Mouse (Mus musculus) lung, embryonic 16.5 days (tissue): Measurements from ENCODE around the gene Gm20696. TPM values are rescaled to one million over a fixed set of nuclear protein-coding genes. Genes with fewer than 3 reads are reported as not detected.

Experiments used
- ATAC-seq: fragments of 200-750 bp; cut with Nextera tagmentation; 2 replicates; pipeline ENCODE4 v1.8.0; 2017; ENCODE audit warnings: low read depth, mild to moderate bottlenecking, moderate library complexity
- H3K27ac ChIP-seq: fragments of 300-500 bp; sonication (generic); 2 replicates; pipeline ENCODE4 v1.5.1; 2014; ENCODE audit warnings: mild to moderate bottlenecking, control low read depth, low read length
- H3K27me3 ChIP-seq: fragments of 300-500 bp; sonication (generic); 2 replicates; pipeline ENCODE4 v1.6.1; 2014; ENCODE audit warnings: low read depth, low read length, mixed read lengths; ENCODE audit not compliant: control insufficient read depth, insufficient read depth
- H3K36me3 ChIP-seq: fragments of 300-500 bp; sonication (generic); 2 replicates; pipeline ENCODE4 v1.6.1; 2014; ENCODE audit warnings: low read length; ENCODE audit not compliant: control insufficient read depth, insufficient read depth
- H3K4me1 ChIP-seq: fragments of 300-500 bp; sonication (generic); replicated peaks from 2 replicates; pipeline ENCODE4 v1.6.1; 2014; ENCODE audit warnings: low read length, mixed read lengths; ENCODE audit not compliant: control insufficient read depth, insufficient read depth
- H3K4me2 ChIP-seq: fragments of 300-500 bp; sonication (generic); 2 replicates; pipeline ENCODE4 v1.6.1; 2014; ENCODE audit warnings: low read depth, low read length, control low read depth
- H3K4me3 ChIP-seq: fragments of 300-500 bp; sonication (generic); 2 replicates; pipeline ENCODE4 v1.5.1; 2014; ENCODE audit warnings: mild to moderate bottlenecking, low read length, control low read depth
- H3K9ac ChIP-seq: fragments of 300-500 bp; sonication (generic); 2 replicates; pipeline ENCODE4 v1.6.1; 2014; ENCODE audit warnings: low read length, control low read depth
- H3K9me3 ChIP-seq: fragments of 300-500 bp; sonication (generic); 2 replicates; pipeline ENCODE4 v1.6.1; 2016; ENCODE audit warnings: low read length; ENCODE audit not compliant: control insufficient read depth
- WGBS: fragments of 180-500 bp; shearing (Covaris S2); extraction: QIAGEN DNeasy Blood & Tissue Kit; methylation state at CpG from one replicate; pipeline ENCODE4 v1.1.7; 2014; 5-methylcytosine and 5-hydroxymethylcytosine counted together
- polyA plus RNA-seq: library from polyadenylated mRNA; unstranded; fragments of >200 nt; fragmentation: Nextera tagmentation; extraction: Ambion mirVana; gene quantifications from 2 replicates; pipeline ENCODE4 v1.2.1, GENCODE M21; 2015

Gm20696 gene
- polyA plus RNA-seq, 1 experiment from 2014 or later = 2.3 TPM

- ATAC-seq = no peak
- peaks cover 27% of the 10 kb centered on the region for H3K4me1 ChIP-seq
- H3K27ac ChIP-seq = no peak overlapping the region
- H3K27me3 ChIP-seq = no peaks in the 10 kb centered on the region
- no peak overlapping the region for H3K9ac ChIP-seq
- H3K4me2 ChIP-seq = peak overlapping the region; percentile 44
- H3K4me3 ChIP-seq = no peak overlapping the region
- H3K36me3 ChIP-seq = no peaks in the 10 kb centered on the region
- 26% methylated on average over 11 of the region's 12 CpGs for WGBS
- H3K9me3 ChIP-seq = no peaks in the 10 kb centered on the region
Measured at GRCm38 (mm10) chr6:99263061-99263885, 403.3 kb downstream of the Gm20696 start.

GRCm38 (mm10) chr6:99261737-99262130 lies 404.9 kb downstream of the Gm20696 start:
- Histone ChIP-seq H3K36me3 (no peaks in the 10 kb centered on the region), H3K27ac (no peak overlapping the region), H3K4me1 (peaks cover 23% of the 10 kb centered on the region), H3K9me3 (no peaks in the 10 kb centered on the region), H3K4me3 (no peak overlapping the region), H3K4me2 (no peak overlapping the region), H3K9ac (no peak overlapping the region), H3K27me3 (no peaks in the 10 kb centered on the region)
- no peak for ATAC-seq
- 57% methylated on average over 4 of the region's 4 CpGs for WGBS

- Histone ChIP-seq H3K9me3 (no peaks in the 10 kb centered on the region), H3K27ac (no peak overlapping the region), H3K4me2 (no peak overlapping the region), H3K36me3 (no peaks in the 10 kb centered on the region), H3K9ac (no peak overlapping the region), H3K4me3 (no peak overlapping the region), H3K27me3 (no peaks in the 10 kb centered on the region), H3K4me1 (peaks cover 19% of the 10 kb centered on the region)
- ATAC-seq = no peak
- 65% methylated on average over 11 of the region's 11 CpGs for WGBS
Measured at GRCm38 (mm10) chr6:99260941-99261736, 405.5 kb downstream of the Gm20696 start.

- Histone ChIP-seq H3K27ac (no peak overlapping the region), H3K4me1 (peaks cover 4% of the 10 kb centered on the region), H3K9me3 (no peaks in the 10 kb centered on the region), H3K9ac (no peak overlapping the region), H3K27me3 (no peaks in the 10 kb centered on the region), H3K36me3 (no peaks in the 10 kb centered on the region), H3K4me2 (no peak overlapping the region), H3K4me3 (no peak overlapping the region)
- no peak for ATAC-seq
- WGBS = 71% methylated on average over 5 of the region's 5 CpGs
Measured at GRCm38 (mm10) chr6:99258346-99258745, 408.3 kb downstream of the Gm20696 start.

GRCm38 (mm10) chr6:99257676-99258075 lies 408.9 kb downstream of the Gm20696 start:
- Histone ChIP-seq H3K36me3 (no peaks in the 10 kb centered on the region), H3K27me3 (no peaks in the 10 kb centered on the region), H3K9me3 (no peaks in the 10 kb centered on the region), H3K4me3 (no peak overlapping the region), H3K9ac (no peak overlapping the region), H3K4me1 (peaks cover 4% of the 10 kb centered on the region; the same call in 1 of the 2 replicates), H3K4me2 (no peak overlapping the region), H3K27ac (no peak overlapping the region)
- WGBS = 57% methylated on average over 2 of the region's 2 CpGs
- ATAC-seq = no peak

GRCm38 (mm10) chr6:99253331-99253730 lies 413.3 kb downstream of the Gm20696 start:
- no peaks in the 10 kb centered on the region for H3K4me1 ChIP-seq
- H3K4me3 ChIP-seq = no peak overlapping the region
- no peaks in the 10 kb centered on the region for H3K36me3 ChIP-seq
- H3K9ac ChIP-seq = no peak overlapping the region
- ATAC-seq = no peak
- H3K27ac ChIP-seq = no peak overlapping the region
- no peaks in the 10 kb centered on the region for H3K9me3 ChIP-seq
- no peak overlapping the region for H3K4me2 ChIP-seq
- 70% methylated on average over 8 of the region's 8 CpGs for WGBS
- no peaks in the 10 kb centered on the region for H3K27me3 ChIP-seq

- no peaks in the 10 kb centered on the region for H3K27me3 ChIP-seq
- ATAC-seq = no peak
- H3K27ac ChIP-seq = no peak overlapping the region
- H3K36me3 ChIP-seq = no peaks in the 10 kb centered on the region
- no peaks in the 10 kb centered on the region for H3K9me3 ChIP-seq
- no peaks in the 10 kb centered on the region for H3K4me1 ChIP-seq
- H3K4me2 ChIP-seq = no peak overlapping the region
- WGBS = 59% methylated on average over 5 of the region's 5 CpGs
- H3K9ac ChIP-seq = no peak overlapping the region
- H3K4me3 ChIP-seq = no peak overlapping the region
Measured at GRCm38 (mm10) chr6:99252816-99253215, 413.8 kb downstream of the Gm20696 start.

GRCm38 (mm10) chr6:99251924-99252323 lies 414.7 kb downstream of the Gm20696 start:
- WGBS = 76% methylated on average over 4 of the region's 4 CpGs
- Histone ChIP-seq H3K4me1 (no peaks in the 10 kb centered on the region), H3K27me3 (no peaks in the 10 kb centered on the region), H3K27ac (no peak overlapping the region), H3K9ac (no peak overlapping the region), H3K9me3 (no peaks in the 10 kb centered on the region), H3K4me3 (no peak overlapping the region), H3K36me3 (no peaks in the 10 kb centered on the region; the same call in 1 of the 2 replicates), H3K4me2 (no peak overlapping the region)
- no peak for ATAC-seq

GRCm38 (mm10) chr6:99251222-99251621 lies 415.4 kb downstream of the Gm20696 start:
- Histone ChIP-seq H3K4me1 (no peaks in the 10 kb centered on the region), H3K9me3 (no peaks in the 10 kb centered on the region), H3K9ac (no peak overlapping the region), H3K4me3 (no peak overlapping the region), H3K27ac (no peak overlapping the region), H3K36me3 (no peaks in the 10 kb centered on the region; the same call in 1 of the 2 replicates), H3K4me2 (no peak overlapping the region), H3K27me3 (no peaks in the 10 kb centered on the region)
- ATAC-seq = no peak
- WGBS = 83% methylated on average over 3 of the region's 3 CpGs
